Mouse (Mus musculus) Muller cell, postnatal 12 days (primary cell): ENCODE data around the gene Best2.

Experiments
- DNase-seq: peaks from one replicate; pipeline ENCODE4 v3.0.0-alpha.2; 2015; ENCODE audit errors: inconsistent ontology term

Gene Best2

GRCm38 (mm10) chr8:84982499-84983011 is 31.8 kb downstream of the Best2 start:
- no peak for DNase-seq

- DNase-seq = no peak
Observed at GRCm38 (mm10) chr8:84981644-84982498, 32.5 kb downstream of the Best2 start.

DNA sequence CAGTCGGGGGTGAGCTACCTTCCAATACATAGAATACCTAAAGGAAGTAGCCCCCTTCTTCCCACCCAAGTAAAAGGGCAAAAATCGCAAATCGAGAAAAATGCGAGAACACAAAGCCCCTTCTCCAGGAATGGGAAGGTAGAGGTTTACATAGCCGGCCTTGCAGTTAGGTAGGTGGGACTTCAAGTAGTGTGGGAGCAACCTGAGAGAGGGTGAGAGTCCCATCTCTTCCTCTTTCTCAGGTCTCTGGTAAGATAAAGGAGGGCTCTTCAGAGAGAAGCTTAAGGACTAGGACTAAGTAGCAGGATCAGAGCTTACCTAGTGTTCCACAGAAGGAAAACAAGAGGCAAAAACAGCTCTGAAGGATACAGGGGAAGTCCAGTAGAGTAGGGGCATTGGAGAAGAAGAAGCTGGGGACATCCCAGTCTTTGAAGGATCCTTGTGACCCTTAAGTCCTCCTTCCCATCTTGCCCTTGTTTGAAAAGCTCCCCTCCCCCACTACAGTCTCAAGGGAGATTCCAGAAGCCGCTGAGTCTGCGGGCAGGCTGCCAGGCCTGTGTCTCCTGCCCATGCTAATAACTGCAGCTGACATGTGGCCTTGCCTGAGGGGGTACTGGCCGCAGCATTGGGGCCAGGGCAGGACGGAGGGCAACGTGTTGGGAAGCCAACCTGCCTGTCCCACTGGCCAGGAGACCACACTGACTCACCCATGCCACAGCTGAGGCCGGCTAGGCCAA is 33.5 kb downstream of the Best2 start:
- peak; percentile 89 for DNase-seq

GRCm38 (mm10) chr8:84979599-84980421 is 34.5 kb downstream of the Best2 start:
- peak; percentile 99 for DNase-seq

DNA sequence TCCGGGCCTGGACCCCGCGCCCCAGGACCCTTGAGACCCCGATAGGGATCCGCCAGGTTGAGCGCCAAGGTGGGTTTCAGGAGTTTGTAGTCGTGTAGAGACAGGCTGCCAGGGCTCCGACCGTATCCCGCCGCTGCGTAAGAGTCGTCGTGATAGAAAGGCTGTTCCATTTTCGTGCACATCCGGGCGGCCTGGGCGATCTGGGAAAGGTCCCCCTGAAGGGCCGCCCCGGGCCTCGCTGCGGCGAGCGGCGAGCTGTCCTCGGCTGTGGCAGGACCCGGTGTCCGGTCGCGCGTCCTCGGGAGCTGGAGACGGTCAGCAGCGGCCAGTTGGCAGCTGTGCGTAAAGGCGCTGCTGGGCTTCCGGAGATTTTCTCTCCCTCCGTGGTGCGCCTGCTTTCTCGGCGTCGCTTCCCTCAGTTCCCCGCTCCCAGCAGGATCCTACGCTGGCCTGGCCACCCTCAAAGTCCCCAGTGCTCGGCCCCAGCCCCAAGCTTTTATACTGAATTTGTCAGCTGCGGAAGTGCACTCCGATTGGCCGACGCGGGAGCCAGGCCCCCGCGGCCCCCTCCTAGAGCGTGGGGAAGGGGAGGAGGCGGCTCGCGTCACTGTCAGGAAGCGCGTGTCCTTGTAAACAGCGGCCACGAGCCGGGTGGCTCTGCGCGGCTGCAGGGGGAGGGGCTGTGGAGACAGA is 35.9 kb downstream of the Best2 start, which contains the start of gene Junb:
Gene Junb (minus strand): TSS at position 471 of the 693 bp plus-strand sequence.
- DNase-seq = peak; percentile 100

- peak; percentile 61 for DNase-seq
Observed at GRCm38 (mm10) chr8:84977435-84978247, 36.7 kb downstream of the Best2 start.

GRCm38 (mm10) chr8:84976763-84977434 is 37.4 kb downstream of the Best2 start:
- peak; percentile 72 for DNase-seq

GRCm38 (mm10) chr8:84976031-84976762 is 38.1 kb downstream of the Best2 start:
- peak; percentile 97 for DNase-seq

DNA sequence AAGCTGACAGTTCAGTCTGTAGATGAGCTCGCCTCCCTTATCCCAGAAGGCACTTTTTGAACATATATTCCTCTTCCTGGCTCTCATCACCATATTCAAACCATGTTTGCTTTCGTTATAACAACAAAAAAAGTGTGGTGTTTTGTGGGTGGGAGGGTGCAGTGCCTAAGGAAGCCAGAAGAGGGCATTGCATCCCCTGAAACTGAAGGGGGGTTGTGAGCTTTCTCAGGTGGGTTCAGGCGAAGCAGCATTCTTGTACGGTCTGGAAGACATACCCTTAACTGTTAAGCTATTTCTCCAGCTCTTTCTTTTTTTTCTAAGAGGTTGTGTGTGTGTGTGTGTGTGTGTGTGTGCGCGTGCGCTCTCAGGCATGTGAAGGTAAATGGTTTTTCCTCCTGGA is 38.9 kb downstream of the Best2 start:
- DNase-seq = peak; percentile 73

GRCm38 (mm10) chr8:84974543-84975142 is 39.7 kb downstream of the Best2 start:
- DNase-seq = peak; percentile 41

- peak; percentile 67 for DNase-seq
Observed at GRCm38 (mm10) chr8:84973803-84974542, 40.4 kb downstream of the Best2 start.

GRCm38 (mm10) chr8:84973079-84973478 is 41.3 kb downstream of the Best2 start:
- no peak for DNase-seq

- no peak for DNase-seq
Observed at GRCm38 (mm10) chr8:84970913-84971312, 43.4 kb downstream of the Best2 start.

GRCm38 (mm10) chr8:84970135-84970790 is 44.1 kb downstream of the Best2 start:
- no peak for DNase-seq

GRCm38 (mm10) chr8:84969241-84970134 is 44.8 kb downstream of the Best2 start, which contains the start of the genes Gm49661, Prdx2 and Rnaseh2a:
Gm49661 (minus strand) TSS chr8:84969433.
Prdx2 (plus strand) TSS chr8:84969587.
Rnaseh2a (minus strand) TSS chr8:84969767.
- DNase-seq = peak; percentile 85

GRCm38 (mm10) chr8:84968650-84969049 is 45.7 kb downstream of the Best2 start:
- DNase-seq = no peak
